Mouse (Mus musculus) embryonic fibroblast, embryonic 13.5 days (primary cell): ENCODE measurements around the gene Wfikkn2.

Experiments
- CTCF ChIP-seq: IDR thresholded peaks from 2 replicates; pipeline ENCODE4 v1.5.1; 2011; ENCODE audit warnings: mild to moderate bottlenecking, control low read depth, low read length, moderate library complexity, borderline replicate concordance; ENCODE audit not compliant: insufficient read depth
- POLR2A ChIP-seq: IDR thresholded peaks from 2 replicates; pipeline ENCODE4 v1.6.1; 2011; ENCODE audit warnings: low read depth, mild to moderate bottlenecking, control low read depth, low read length, moderate library complexity

- TF ChIP-seq CTCF (no peak), POLR2A (no peak)
These were observed 24.1 kb upstream of the Wfikkn2 start for GRCm38 (mm10) chr11:94269906-94270305.
